ENCODE assay signal across 10 mouse cellular contexts in genomic region chr17:27603522-27604234, GRCm38 (mm10). TPM values are rescaled to one million over a fixed set of nuclear protein-coding genes. Genes with fewer than 3 reads are reported as not detected.
DNase-seq lines count a peak whose midpoint lies in the region; ATAC-seq and TF ChIP-seq lines count a peak whose summit lies in the region.
"Had no signal": no experiment of that assay in that cellular context is flagged by ENCODE, and none has a peak within 500 bp of the region (broad histone marks: within the 10 kb centered on the region; RNA-seq: fewer than 3 reads in every experiment).

No protein-coding gene starts in this region.

- no peak for TF ChIP-seq CTCF in C2C12 (IDR thresholded peaks at IDR 0.05; ENCODE audit: control insufficient read depth, insufficient read depth, insufficient read length)
- TF ChIP-seq CTCF in gastrocnemius, adult 2 months (IDR thresholded peaks at IDR 0.05) = no peak

- no peaks in the 10 kb centered on the region for H3K27me3 ChIP-seq in embryonic facial prominence, embryonic 14.5 days (replicated peaks; ENCODE audit: control insufficient read depth, insufficient read depth, low read length)
- no peaks in the 10 kb centered on the region for H3K27me3 ChIP-seq in embryonic facial prominence, embryonic 10.5 days (replicated peaks; ENCODE audit: low read depth, poor library complexity, severe bottlenecking)
- no peaks in the 10 kb centered on the region for H3K27me3 ChIP-seq in C2C12 (ENCODE audit: control insufficient read depth, insufficient read depth, insufficient read length)

- no peak overlapping the region for H3ac ChIP-seq in C2C12 (ENCODE audit: control insufficient read depth, insufficient read length, low read depth)

- peak; percentile 47 for DNase-seq in embryonic facial prominence, embryonic 14.5 days (ENCODE audit: low spot score)
- DNase-seq in embryonic facial prominence, embryonic 10.5 days (ENCODE audit: low spot score) = no peak
- DNase-seq in gastrocnemius, adult 2 months = peak; percentile 90
- peak; percentile 60 to 70 for DNase-seq in heart, postnatal 14 days
- no peak for DNase-seq in kidney, postnatal 10 days
- no peak for DNase-seq in embryo, embryonic 10.5 days (ENCODE audit: low spot score)
- DNase-seq in embryo, embryonic 11 days = no peak
- DNase-seq: adrenal gland, adult 2 months had no signal

- WGBS in embryonic facial prominence, embryonic 14.5 days = 75% methylated on average over 21 of the region's 21 CpGs
- WGBS in embryonic facial prominence, embryonic 10.5 days = 89% methylated on average over 21 of the region's 21 CpGs

- intact Hi-C loops in gastrocnemius, adult 2 months (cut with DNase I) = loop anchor here (2.0 kb wide), 1 partner anchor 19 kb away; the partner anchor contains the start of gene Nudt3
- intact Hi-C loops in heart, postnatal 14 days (cut with DNase I) = loop anchor here (2.0 kb wide), 1 partner anchor 19 kb away; the partner anchor contains the start of gene Nudt3

- no peak overlapping the region for H3K27ac ChIP-seq in embryonic facial prominence, embryonic 14.5 days (replicated peaks; ENCODE audit: low read depth, low read length)
- no peak overlapping the region for H3K27ac ChIP-seq in embryonic facial prominence, embryonic 10.5 days (replicated peaks)
- H3K27ac ChIP-seq in gastrocnemius, adult 2 months = peak overlapping the region; percentile 92
- H3K27ac ChIP-seq: kidney, postnatal 0 days had no signal

- peaks cover 91% of the 10 kb centered on the region for H3K79me2 ChIP-seq in C2C12 (ENCODE audit: control insufficient read depth, insufficient read depth)

- no peak overlapping the region for H3K4me3 ChIP-seq in embryonic facial prominence, embryonic 14.5 days (ENCODE audit: low read depth, low read length)
- no peak overlapping the region for H3K4me3 ChIP-seq in embryonic facial prominence, embryonic 10.5 days
- no peak overlapping the region for H3K4me3 ChIP-seq in C2C12 (ENCODE audit: insufficient read depth, poor library complexity, severe bottlenecking)
- H3K4me3 ChIP-seq in gastrocnemius, adult 2 months = peak overlapping the region; percentile 42

- H3K9me3 ChIP-seq in embryonic facial prominence, embryonic 14.5 days (ENCODE audit: control insufficient read depth, low read length) = no peaks in the 10 kb centered on the region
- H3K9me3 ChIP-seq in embryonic facial prominence, embryonic 10.5 days = no peaks in the 10 kb centered on the region

- no peak overlapping the region for H3K4me2 ChIP-seq in embryonic facial prominence, embryonic 14.5 days (ENCODE audit: low read depth, low read length)

- H3K4me1 ChIP-seq in embryonic facial prominence, embryonic 14.5 days (ENCODE audit: control insufficient read depth, insufficient read depth, low read length) = 0 out of 2 replicates have a peak, but pooled peaks cover 3% of the 10 kb centered on the region
- peaks cover 23% of the 10 kb centered on the region for H3K4me1 ChIP-seq in embryonic facial prominence, embryonic 10.5 days

- peaks cover 76% of the 10 kb centered on the region for H3K79me3 ChIP-seq in C2C12 (ENCODE audit: low read depth)

- no peak; the same call in 1 of the 2 replicates for ATAC-seq in embryonic facial prominence, embryonic 14.5 days (ENCODE audit: low read depth)

- H3K36me3 ChIP-seq in embryonic facial prominence, embryonic 14.5 days (ENCODE audit: control insufficient read depth, insufficient read depth, low read length) = no peaks in the 10 kb centered on the region
- peaks cover 36% of the 10 kb centered on the region for H3K36me3 ChIP-seq in embryonic facial prominence, embryonic 10.5 days (replicated peaks)
- peaks cover 10% of the 10 kb centered on the region for H3K36me3 ChIP-seq in C2C12 (ENCODE audit: control insufficient read depth, insufficient read depth)

- no peak overlapping the region for H3K9ac ChIP-seq in embryonic facial prominence, embryonic 14.5 days (ENCODE audit: low read depth, low read length)

TF ChIP-seq in C2C12, 6 proteins besides CTCF, POLR2A, EP300 and RAD21:
- TF ChIP-seq CEBPB (IDR thresholded peaks at IDR 0.05; ENCODE audit: low read depth) = no peak
- TF ChIP-seq MYOD1 (IDR thresholded peaks at IDR 0.05; ENCODE audit: control insufficient read depth, insufficient read length, low read depth) = peak; percentile 6

RNA-seq across cellular contexts. Expression of gene Nudt3, which starts 19.6 kb away (rescaled TPM):
- polyA plus RNA-seq in embryonic facial prominence, embryonic 14.5 days (2014; fragmentation: Nextera tagmentation; extraction: Ambion mirVana) = 37.4 and 38.1 TPM in 2 replicates
- polyA plus RNA-seq in embryonic facial prominence, embryonic 10.5 days (2016; fragmentation: Nextera tagmentation; extraction: Ambion mirVana) = 85.5 and 87.8 TPM in 2 replicates
- polyA plus RNA-seq in C2C12 (2012; fragmentation: generic; extraction: Trizol) = 123 TPM
- total RNA-seq in gastrocnemius, adult 2 months (2021) = 100 to 1,000 TPM; 222 to 261 TPM
- 100 to 1,000 TPM; 320 to 341 TPM for total RNA-seq in heart, postnatal 14 days (2021)

RNA-seq across cellular contexts. Expression of gene RPS10-NUDT3, which starts 31.3 kb away (rescaled TPM):
- polyA plus RNA-seq in embryonic facial prominence, embryonic 14.5 days (2014; fragmentation: Nextera tagmentation; extraction: Ambion mirVana) = not detected in 2 replicates
- polyA plus RNA-seq in embryonic facial prominence, embryonic 10.5 days (2016; fragmentation: Nextera tagmentation; extraction: Ambion mirVana) = not detected in 2 replicates
- polyA plus RNA-seq in C2C12 (2012; fragmentation: generic; extraction: Trizol) = not detected
- 1 to 10 TPM in 1 of 2 experiments, not detected in 1; 1.4 TPM for total RNA-seq in gastrocnemius, adult 2 months (2021)
- total RNA-seq in heart, postnatal 14 days (2021) = not detected
- total RNA-seq: adrenal gland, adult 2 months had no signal
- polyA plus RNA-seq: adrenal gland, adult 2 months; kidney, postnatal 0 days had no signal

RNA-seq across cellular contexts. Expression of gene Rps10, which starts 32.8 kb away (rescaled TPM):
- polyA plus RNA-seq in embryonic facial prominence, embryonic 14.5 days (2014; fragmentation: Nextera tagmentation; extraction: Ambion mirVana) = 1,119 and 1,122 TPM in 2 replicates
- 906 and 913 TPM in 2 replicates for polyA plus RNA-seq in embryonic facial prominence, embryonic 10.5 days (2016; fragmentation: Nextera tagmentation; extraction: Ambion mirVana)
- polyA plus RNA-seq in C2C12 (2012; fragmentation: generic; extraction: Trizol) = 4,498 TPM
- 100 to 1,000 TPM; 342 to 407 TPM for total RNA-seq in gastrocnemius, adult 2 months (2021)
- total RNA-seq in heart, postnatal 14 days (2021) = 100 to 1,000 TPM; 542 to 580 TPM

RNA-seq across cellular contexts. Expression of gene AI413582, which starts 38.1 kb away (rescaled TPM):
- 28.8 and 29.3 TPM in 2 replicates for polyA plus RNA-seq in embryonic facial prominence, embryonic 14.5 days (2014; fragmentation: Nextera tagmentation; extraction: Ambion mirVana)
- polyA plus RNA-seq in embryonic facial prominence, embryonic 10.5 days (2016; fragmentation: Nextera tagmentation; extraction: Ambion mirVana) = 12.1 and 15.9 TPM in 2 replicates
- 37.9 TPM for polyA plus RNA-seq in C2C12 (2012; fragmentation: generic; extraction: Trizol)
- 1 to 10 TPM; 3.0 to 3.3 TPM for total RNA-seq in gastrocnemius, adult 2 months (2021)
- total RNA-seq in heart, postnatal 14 days (2021) = 10 to 100 TPM in 1 of 2 experiments, 1 to 10 TPM in 1; 10.0 to 10.4 TPM

RNA-seq across cellular contexts. Expression of gene Hmga1, which starts 47.4 kb away (rescaled TPM):
- polyA plus RNA-seq in embryonic facial prominence, embryonic 14.5 days (2014; fragmentation: Nextera tagmentation; extraction: Ambion mirVana) = 142 and 170 TPM in 2 replicates
- 819 and 896 TPM in 2 replicates for polyA plus RNA-seq in embryonic facial prominence, embryonic 10.5 days (2016; fragmentation: Nextera tagmentation; extraction: Ambion mirVana)
- 397 TPM for polyA plus RNA-seq in C2C12 (2012; fragmentation: generic; extraction: Trizol)
- 10 to 100 TPM; 29.6 to 34.1 TPM for total RNA-seq in gastrocnemius, adult 2 months (2021)
- total RNA-seq in heart, postnatal 14 days (2021) = 10 to 100 TPM; 37.1 to 38.2 TPM

Comparison
In these comparisons a context has a peak if more than half of its experiments do, and no peak if none do; other contexts are left out.
1. DNase-seq: peak in embryonic facial prominence, embryonic 14.5 days (single experiment), gastrocnemius, adult 2 months (single experiment) and heart, postnatal 14 days (2 of 2); none in embryonic facial prominence, embryonic 10.5 days (single experiment), kidney, postnatal 10 days (single experiment), embryo, embryonic 10.5 days (single experiment) and embryo, embryonic 11 days (single experiment).